Mouse (Mus musculus) cerebellum, postnatal 36 days (tissue): Measurements from ENCODE around the gene Fam83c.

ENCODE experiments used
- DNase-seq, 2 experiments: peaks; one replicate each; pipeline ENCODE4 v3.0.0; 2021 to 2022; ENCODE audit warnings: mixed read lengths in 2 of 2

Gene Fam83c

DNA sequence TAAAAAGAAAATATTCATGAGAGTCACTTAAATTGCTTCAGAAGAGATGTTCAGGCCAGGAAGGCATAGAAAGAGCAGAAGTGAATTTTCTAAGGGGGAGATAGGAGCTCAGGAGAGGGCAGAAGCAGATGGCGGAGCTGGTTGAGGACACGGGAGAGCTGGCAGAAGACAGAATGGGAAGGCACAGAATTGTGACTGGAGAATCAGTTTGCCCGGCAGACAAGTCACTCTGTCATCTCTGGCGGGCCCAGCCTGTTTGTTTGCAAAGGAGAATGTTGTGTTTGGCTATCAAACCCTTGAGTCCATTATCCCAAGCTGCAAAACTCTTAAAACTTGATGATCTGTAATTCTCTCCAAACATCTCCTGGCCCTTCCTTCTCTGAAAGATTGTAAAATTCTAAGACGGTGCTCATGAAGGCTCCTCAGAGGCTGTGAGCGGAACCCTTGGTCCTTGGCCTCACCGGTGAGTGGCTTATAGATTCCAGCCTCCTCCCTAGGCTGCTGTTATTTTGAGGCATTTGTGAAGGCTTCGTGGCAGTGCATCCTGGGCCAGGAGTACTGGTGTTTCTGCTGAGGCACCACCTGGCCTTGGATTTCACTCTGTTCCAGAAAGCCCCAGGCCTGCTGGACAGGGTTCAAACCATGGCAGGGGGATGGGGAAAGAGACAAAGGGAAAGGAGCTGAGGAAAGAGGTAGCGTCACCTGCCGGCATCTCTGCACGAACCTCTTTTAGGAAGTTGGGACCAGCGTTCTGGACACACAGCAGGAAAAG lies 39.8 kb downstream of the Fam83c start:
- DNase-seq, result peak; percentile 98 to 99

DNA sequence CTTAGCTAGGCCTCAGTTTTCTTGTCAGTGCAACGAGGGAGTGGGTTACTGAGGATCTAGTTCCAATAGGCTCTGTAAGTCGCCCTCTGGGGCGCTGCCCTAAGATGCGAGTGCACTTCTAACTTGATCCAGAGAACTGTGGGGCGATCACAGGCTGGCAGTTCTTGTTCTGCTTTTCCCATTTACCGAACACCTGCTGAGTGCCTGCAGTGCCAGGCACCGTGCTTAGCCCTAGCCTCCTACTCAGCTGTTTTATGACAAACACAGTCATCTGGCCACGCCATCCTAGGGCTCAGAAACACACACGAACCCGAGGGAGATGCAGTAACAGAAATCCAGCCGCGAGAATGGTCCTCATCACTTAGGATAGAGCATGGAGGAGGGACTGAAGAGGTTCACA lies 41.8 kb downstream of the Fam83c start:
- no peak for DNase-seq

DNA sequence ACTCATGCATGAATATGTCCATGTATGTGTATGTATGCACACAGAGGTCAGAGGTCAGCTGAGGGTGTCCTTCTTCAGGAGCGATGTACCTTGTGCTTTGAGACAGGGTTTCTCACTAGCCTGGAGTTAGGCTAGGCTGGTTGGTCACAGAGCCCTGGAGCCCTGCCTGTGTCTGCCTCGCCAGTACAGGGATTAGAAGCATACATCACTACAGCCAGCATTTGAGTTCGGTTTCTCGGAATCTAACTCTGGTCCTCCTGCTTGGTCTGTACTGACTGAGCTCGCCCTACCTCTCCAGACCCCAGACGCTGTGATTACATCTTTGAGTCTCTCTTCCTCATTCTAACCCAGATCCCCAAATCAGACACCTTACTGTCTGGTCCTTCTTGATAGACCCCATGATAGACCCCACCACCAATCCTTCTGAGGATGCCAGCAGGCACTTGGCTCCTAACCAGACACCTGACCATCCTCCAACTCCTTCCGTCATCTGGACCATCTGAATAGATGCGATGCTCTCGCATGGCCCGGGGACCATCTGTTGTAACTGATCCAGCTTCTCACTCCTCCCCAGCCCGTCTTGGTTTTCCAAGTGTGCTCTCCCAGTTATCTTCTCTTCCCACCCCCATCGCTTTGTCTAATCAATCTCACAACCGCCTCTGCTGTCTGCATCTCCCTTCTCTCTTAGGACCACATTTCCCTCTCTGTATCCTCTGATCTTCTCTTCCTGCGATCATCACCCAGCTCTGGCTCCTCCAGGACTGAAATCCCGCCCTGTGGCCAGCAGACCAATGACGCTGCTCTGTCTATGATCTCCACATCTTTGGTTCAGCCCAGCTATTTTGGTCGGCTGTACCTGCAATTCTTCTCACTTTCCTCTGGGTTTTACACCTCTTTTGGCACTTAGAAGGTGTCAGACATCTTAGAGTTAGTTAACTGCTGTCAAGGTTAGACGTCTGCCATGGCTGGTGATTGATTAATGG lies 46.4 kb downstream of the Fam83c start:
- DNase-seq, result peak in 1 of 2 experiments; percentile 48

DNA sequence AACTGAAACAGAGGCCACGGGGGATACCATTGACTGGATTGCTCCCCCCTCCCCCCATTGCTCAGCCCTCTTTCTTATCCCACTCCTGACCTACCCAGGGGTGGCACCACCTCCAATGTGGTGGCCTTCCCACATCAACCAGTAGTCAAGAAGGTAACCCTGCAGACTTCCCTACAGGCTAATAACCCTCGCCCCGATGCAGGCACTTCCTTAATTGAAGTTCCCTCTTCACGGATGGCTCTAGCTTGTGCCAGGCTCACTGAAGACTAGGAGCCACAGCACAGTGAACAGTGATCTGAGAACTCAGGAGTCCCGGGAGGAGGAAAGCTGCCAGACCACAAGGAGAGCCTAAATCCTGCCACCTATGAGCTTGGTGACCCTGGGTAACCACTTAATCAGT lies 47.7 kb downstream of the Fam83c start:
- DNase-seq, result no peak

DNA sequence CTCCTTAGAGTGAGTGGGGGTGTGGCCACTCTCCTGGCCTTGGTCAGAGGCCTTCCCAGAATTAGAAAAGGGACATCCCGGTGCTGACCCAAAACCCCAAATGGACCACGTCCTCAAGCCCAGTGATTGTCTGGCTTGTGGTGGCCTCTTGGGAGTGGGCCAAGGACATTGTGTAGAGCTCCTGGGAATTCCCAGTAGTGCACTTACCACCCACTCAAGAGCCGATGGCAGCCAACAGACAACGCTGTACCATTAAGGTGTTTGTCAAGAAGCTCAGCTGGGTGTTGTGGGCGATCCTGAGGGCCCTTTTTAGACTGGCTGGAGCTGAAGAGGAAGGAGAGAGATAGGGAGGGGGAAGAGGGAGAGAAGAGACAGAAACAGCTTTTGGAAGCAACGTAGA lies 50.1 kb downstream of the Fam83c start:
- DNase-seq, result peak in 1 of 2 experiments; percentile 66

DNA sequence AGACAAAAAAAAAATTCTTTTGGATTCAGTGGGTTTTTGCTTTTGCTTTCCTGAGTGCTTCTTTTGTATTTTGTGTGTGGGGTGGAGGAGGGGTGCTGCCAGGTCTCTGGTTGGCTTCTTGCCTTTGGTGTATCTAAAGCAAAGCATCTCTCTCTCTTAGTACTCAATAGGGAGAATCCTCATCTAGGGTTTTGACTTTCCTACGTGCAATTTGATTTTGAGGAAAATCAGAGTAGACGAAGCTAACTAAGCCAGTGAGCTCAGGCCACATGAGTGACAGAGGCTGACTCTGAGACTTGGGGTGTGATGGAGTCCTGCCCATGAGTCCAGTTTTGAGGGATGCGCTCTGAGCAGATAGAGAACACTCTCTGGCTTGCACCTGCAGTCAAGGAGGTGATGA lies 55.1 kb downstream of the Fam83c start:
- DNase-seq, result no peak

DNA sequence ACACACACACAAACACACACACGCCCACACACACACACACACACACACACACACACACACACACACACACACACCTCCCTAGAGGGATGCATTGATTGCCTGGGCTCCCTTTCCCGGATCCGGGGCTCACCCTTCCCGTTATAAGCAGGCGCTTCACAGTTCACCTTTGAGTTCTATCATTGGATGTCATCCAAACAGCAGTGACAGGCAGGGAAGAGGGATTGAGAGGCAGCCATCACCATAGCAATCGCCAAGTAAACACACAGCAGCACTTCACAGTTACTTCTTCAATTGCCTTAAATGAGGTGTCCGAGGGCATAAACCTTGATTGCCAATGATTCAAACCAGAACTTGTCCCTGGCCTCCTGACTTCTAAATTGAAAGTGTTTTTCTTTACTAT lies 55.6 kb downstream of the Fam83c start:
- no peak for DNase-seq

DNA sequence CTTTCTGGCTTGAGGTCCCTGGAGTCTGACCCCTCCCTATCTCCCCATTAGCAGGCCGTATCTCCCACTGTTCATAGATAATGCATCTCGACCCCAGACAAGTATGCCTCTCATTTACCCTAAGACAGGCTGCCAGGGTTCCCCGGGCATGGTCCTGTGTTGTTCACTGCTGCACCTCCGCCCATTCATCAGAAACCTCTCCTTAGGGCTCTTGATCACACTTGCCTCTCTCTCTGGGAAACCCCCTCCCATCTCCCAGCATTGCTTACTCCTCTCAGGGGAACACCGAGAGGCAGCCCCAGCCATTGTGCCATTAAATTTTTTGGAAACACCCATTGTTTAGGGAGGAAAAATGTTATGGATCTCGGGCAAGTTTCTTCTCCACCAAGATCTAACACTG lies 56.6 kb downstream of the Fam83c start:
- DNase-seq, result no peak

DNA sequence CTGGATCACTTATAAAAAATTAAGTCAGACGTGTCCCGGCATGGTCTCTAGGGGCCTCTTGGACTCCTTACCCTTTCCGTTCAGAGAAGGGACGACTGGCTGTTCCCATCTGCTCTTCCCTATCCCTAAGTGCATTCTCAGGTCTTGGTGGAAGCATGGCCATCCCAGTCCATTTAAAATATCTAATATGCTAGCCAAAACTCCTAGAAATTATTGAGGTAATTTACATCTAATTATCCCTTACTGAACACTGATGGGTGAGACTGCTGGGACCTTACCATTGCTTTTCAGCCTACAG lies 57.0 kb downstream of the Fam83c start:
- DNase-seq, result no peak
